Mouse (Mus musculus): Measurements from ENCODE around the gene Nsf. TPM values are rescaled to one million over a fixed set of nuclear protein-coding genes. Genes with fewer than 3 reads are reported as not detected.

Gene Nsf
- total RNA-seq, 2 experiments from 2014 or later = 1,134 to 1,252 TPM

DNA sequence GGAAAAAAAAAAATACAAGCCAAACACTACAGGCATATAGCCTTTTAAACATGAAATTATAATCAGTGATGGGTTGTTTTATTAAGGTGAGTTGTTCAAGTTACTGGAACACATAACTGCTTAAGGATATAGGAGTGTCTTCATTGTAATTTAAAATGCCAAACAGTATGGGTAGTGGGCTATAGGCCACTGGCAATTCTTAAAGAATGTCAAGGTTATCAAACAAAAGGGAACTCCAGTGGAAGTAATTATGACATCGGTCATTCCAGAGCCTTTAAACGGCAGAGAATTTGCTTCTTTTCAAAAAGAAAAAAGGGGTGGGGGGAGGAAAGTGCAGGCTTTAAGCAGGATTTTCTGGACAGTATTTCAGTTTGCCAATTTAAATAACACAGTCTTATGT is 18.1 kb downstream of the Nsf start:
- DNase-seq (ENCODE audit: low spot score in 2 of 2) = no peak
- TF ChIP-seq CTCF (conservative IDR thresholded peaks at IDR 0.05) = no peak
- Histone ChIP-seq H3K27ac (peak overlapping the region; percentile 88), H3K4me3 (no peak overlapping the region)

- Histone ChIP-seq H3K4me3 (no peak overlapping the region; the same call in 1 of the 2 replicates), H3K27ac (peak overlapping the region; percentile 88)
- no peak for TF ChIP-seq CTCF (conservative IDR thresholded peaks at IDR 0.05)
- peak; percentile 45 to 78 for DNase-seq (ENCODE audit: low spot score in 2 of 2)
These were observed 20.0 kb downstream of the Nsf start for GRCm38 (mm10) chr11:103933886-103934285.

- Histone ChIP-seq H3K27ac (no peak overlapping the region; the same call in 1 of the 2 replicates), H3K4me3 (no peak overlapping the region)
- no peak for TF ChIP-seq CTCF (conservative IDR thresholded peaks at IDR 0.05)
- no peak for DNase-seq (ENCODE audit: low spot score in 2 of 2)
These were observed 29.9 kb downstream of the Nsf start for GRCm38 (mm10) chr11:103923957-103924356.

DNA sequence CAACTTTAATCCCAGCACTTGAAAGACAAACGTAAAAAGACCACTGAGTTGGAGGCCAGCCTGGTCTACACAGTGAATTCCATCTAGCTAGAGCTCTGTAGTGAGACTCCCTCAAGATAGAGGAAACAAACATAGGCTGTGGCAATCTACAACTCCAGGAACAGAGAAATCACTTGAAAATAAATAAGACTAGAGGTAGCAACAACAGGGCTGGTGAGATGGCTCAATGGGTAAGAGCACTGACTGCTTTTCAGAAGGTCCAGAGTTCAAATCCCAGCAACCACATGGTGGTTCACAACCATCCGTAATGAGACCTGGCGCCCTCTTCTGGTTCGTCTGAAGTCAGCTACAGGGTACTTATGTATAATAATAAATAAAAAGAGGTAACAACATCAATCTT is 30.6 kb downstream of the Nsf start:
- no peak overlapping the region for H3K4me3 ChIP-seq
- no peak for DNase-seq (ENCODE audit: low spot score in 2 of 2)
- peak; percentile 56 for TF ChIP-seq CTCF (conservative IDR thresholded peaks at IDR 0.05)
- H3K27ac ChIP-seq = peak overlapping the region; percentile 46; the same call in 1 of the 2 replicates

DNA sequence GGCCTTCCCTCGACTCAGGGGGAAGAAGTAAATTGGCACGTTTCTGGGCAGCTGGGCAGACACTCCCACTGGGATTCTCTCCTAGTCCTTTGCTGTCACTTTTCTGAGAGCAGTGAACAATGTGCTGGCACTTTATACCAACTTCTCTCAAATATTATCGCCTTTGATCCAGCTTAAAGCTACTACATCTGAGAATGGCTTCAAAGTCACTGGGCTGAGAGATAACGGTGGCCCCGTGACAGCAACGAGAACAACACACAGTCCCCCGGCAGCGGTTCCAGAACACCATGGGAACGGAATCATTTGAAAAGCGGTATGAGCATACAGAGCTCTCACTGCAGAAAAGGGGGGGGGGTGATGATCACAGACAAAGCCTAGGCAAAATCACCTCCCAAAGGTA is 31.0 kb downstream of the Nsf start:
- TF ChIP-seq CTCF (conservative IDR thresholded peaks at IDR 0.05) = no peak
- Histone ChIP-seq H3K4me3 (no peak overlapping the region), H3K27ac (peak overlapping the region; percentile 23; the same call in 1 of the 2 replicates)
- no peak for DNase-seq (ENCODE audit: low spot score in 2 of 2)

GRCm38 (mm10) chr11:103920665-103921064 is 33.2 kb downstream of the Nsf start:
- no peak for DNase-seq (ENCODE audit: low spot score in 2 of 2)
- H3K4me3 ChIP-seq = no peak overlapping the region
- H3K27ac ChIP-seq = no peak overlapping the region
- TF ChIP-seq CTCF (conservative IDR thresholded peaks at IDR 0.05) = no peak

- no peak for DNase-seq (ENCODE audit: low spot score in 2 of 2)
- no peak overlapping the region for H3K27ac ChIP-seq
- TF ChIP-seq CTCF (conservative IDR thresholded peaks at IDR 0.05) = no peak
- H3K4me3 ChIP-seq = no peak overlapping the region
These were observed 37.0 kb downstream of the Nsf start for GRCm38 (mm10) chr11:103916807-103917206.

GRCm38 (mm10) chr11:103915686-103916085 is 38.2 kb downstream of the Nsf start:
- DNase-seq (ENCODE audit: low spot score in 2 of 2) = no peak
- H3K4me3 ChIP-seq = no peak overlapping the region
- no peak for TF ChIP-seq CTCF (conservative IDR thresholded peaks at IDR 0.05)

GRCm38 (mm10) chr11:103910993-103911585 is 42.8 kb downstream of the Nsf start:
- Histone ChIP-seq H3K4me3 (no peak overlapping the region), H3K27ac (no peak overlapping the region)
- peak in 1 of 2 experiments; percentile 55 for DNase-seq (ENCODE audit: low spot score in 2 of 2)
- TF ChIP-seq CTCF (conservative IDR thresholded peaks at IDR 0.05) = peak; percentile 92

More at GRCm38 (mm10) chr11:103915686-103916085, 38.2 kb downstream of the Nsf start:
- H3K27ac ChIP-seq = no peak overlapping the region

DNA sequence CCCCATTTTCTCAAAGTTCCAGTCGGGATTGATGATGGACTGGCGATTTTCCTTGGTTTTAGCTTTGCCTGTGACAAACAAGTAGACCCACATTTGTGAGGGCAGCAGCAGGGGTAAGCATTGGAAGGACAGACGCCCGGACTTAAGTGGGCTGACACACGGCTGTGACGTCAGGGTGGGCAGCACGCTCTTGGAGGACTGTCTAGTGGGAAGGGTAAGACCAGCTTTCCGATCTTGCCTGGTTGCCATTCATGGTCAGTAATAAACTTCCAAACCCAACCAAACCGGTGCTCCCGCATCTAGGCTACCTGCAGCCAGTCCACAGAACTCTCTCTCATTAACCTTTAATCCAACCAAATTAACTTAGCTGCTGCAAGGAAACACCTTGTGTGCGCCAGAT is 43.3 kb downstream of the Nsf start:
- TF ChIP-seq CTCF (conservative IDR thresholded peaks at IDR 0.05) = no peak
- DNase-seq (ENCODE audit: low spot score in 2 of 2) = no peak
- no peak overlapping the region for H3K4me3 ChIP-seq

DNA sequence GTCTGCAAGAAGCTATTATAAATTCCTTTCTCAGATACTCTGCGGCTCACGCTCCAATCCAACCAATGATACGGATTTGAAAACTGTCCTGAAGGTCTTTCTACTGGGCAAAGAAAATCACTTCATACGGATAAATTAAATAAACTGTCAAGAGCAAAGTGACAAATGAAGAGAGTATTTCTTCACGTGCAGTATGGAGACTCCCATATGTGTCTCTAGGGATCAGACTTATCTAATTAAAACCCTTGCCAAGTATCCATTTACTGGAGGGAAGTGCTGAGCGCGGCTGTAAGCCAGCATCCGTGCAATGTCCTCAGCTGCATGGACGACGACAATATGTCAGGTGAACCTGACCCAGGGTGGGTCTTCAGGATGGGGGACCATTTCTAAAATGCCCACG is 44.0 kb downstream of the Nsf start:
- Histone ChIP-seq H3K27ac (no peak overlapping the region), H3K4me3 (no peak overlapping the region)
- TF ChIP-seq CTCF (conservative IDR thresholded peaks at IDR 0.05) = no peak
- no peak for DNase-seq (ENCODE audit: low spot score in 2 of 2)

More for the DNA sequence above, 43.3 kb downstream of the Nsf start:
- H3K27ac ChIP-seq = no peak overlapping the region

DNA sequence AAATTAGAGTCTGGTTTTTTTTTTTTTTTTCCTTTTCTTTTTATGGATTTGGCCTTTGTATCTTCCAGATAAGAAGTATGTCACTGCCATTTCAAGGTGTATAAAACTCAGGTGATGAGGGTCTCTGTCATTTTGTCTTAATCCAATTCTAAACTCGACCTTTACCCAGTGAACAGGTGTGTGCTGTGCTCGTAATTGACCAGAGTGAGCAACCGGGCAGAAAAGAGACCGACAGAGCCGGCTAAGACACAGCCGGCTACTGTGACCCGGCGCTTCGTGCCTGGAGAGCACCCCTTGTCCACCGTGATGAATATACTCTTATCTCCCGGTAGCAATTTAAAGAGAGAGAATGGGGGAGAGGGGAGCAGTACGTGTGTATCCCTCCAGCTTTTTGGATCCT is 44.5 kb downstream of the Nsf start:
- no peak for TF ChIP-seq CTCF (conservative IDR thresholded peaks at IDR 0.05)
- Histone ChIP-seq H3K27ac (no peak overlapping the region), H3K4me3 (no peak overlapping the region)
- no peak for DNase-seq (ENCODE audit: low spot score in 2 of 2)

DNA sequence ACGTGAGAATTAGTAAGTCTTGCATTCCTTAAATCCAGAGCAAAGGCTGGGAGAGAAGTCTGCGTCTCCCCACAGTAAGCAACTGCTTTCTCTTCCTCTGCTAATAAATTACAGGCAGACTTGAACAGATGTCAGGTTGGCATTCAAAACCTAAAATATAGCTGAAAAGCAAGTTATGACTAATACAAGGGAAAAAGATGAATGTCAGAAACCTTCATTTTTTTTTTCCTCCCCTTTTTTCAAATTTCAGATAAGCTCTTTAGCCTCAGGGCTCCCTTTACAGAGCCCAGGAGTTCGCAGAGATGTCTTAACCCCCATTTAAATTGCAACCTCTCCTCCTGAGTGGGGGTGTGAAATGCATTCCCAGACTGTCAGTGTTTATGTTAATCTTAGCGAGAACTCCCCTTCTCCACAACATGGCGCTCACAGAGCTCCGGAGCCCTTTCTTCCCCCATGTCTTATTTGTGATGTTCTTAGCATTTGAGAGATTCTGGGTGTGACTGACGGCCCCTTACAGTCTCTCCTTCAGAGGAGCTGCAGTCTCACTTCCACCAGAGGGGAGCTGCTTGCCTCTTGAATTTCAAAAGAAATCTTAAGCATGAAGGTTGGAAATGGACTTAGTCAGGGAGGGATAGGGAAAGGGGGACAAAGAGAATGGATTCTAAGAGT is 47.7 kb downstream of the Nsf start:
- DNase-seq (ENCODE audit: low spot score in 2 of 2) = peak in 1 of 2 experiments; percentile 65
- Histone ChIP-seq H3K27ac (peak overlapping the region; percentile 82), H3K4me3 (no peak overlapping the region)
- peak; percentile 42 for TF ChIP-seq CTCF (conservative IDR thresholded peaks at IDR 0.05)

DNA sequence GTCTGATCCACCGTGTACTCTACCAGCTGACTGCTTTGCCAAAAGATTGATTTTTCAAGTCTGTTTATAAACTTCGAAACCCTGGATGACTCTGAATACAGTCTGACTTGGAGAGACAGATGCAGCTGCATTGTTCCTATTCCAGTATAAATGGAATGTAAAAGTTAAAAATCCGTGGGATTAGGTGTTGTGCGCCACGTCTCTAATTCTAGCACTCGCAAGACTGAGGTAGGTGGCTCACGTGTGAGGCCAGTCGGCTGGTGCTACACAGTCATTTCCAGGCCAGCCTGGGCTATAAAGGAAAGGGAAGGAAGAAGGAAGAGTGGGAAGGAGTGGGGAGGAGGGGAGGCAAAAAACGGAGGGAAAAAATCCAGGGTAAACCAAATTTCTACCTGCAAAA is 48.4 kb downstream of the Nsf start:
- H3K27ac ChIP-seq = peak overlapping the region; percentile 82
- H3K4me3 ChIP-seq = no peak overlapping the region
- no peak for TF ChIP-seq CTCF (conservative IDR thresholded peaks at IDR 0.05)
- DNase-seq (ENCODE audit: low spot score in 2 of 2) = no peak
